Mouse (Mus musculus) lung, postnatal 0 days (tissue): Measurements from ENCODE around the gene Nsun7.

ENCODE experiments used
- CTCF ChIP-seq: IDR thresholded peaks from 2 replicates; pipeline ENCODE4 v1.5.1; 2016; ENCODE audit warnings: antibody characterized with exemption, mild to moderate bottlenecking
- EP300 ChIP-seq: IDR thresholded peaks from 2 replicates; pipeline ENCODE4 v1.6.1; 2016; ENCODE audit warnings: antibody characterized with exemption, mild to moderate bottlenecking, control low read depth

- no peak for TF ChIP-seq CTCF
- TF ChIP-seq EP300 = no peak
Measured at GRCm38 (mm10) chr5:66323603-66324002, 63.9 kb downstream of the Nsun7 start.
